Mouse (Mus musculus): ENCODE data around the gene Lipt2. TPM values are rescaled to one million over a fixed set of nuclear protein-coding genes. Genes with fewer than 3 reads are reported as not detected.

Gene Lipt2
- 16.3 and 18.3 TPM in 2 replicates for polyA plus RNA-seq (2012; rRNA removed)
- 23.6 and 25.5 TPM in 2 replicates for polyA plus RNA-seq (2014; fragmentation: Nextera tagmentation; extraction: Ambion mirVana)

DNA sequence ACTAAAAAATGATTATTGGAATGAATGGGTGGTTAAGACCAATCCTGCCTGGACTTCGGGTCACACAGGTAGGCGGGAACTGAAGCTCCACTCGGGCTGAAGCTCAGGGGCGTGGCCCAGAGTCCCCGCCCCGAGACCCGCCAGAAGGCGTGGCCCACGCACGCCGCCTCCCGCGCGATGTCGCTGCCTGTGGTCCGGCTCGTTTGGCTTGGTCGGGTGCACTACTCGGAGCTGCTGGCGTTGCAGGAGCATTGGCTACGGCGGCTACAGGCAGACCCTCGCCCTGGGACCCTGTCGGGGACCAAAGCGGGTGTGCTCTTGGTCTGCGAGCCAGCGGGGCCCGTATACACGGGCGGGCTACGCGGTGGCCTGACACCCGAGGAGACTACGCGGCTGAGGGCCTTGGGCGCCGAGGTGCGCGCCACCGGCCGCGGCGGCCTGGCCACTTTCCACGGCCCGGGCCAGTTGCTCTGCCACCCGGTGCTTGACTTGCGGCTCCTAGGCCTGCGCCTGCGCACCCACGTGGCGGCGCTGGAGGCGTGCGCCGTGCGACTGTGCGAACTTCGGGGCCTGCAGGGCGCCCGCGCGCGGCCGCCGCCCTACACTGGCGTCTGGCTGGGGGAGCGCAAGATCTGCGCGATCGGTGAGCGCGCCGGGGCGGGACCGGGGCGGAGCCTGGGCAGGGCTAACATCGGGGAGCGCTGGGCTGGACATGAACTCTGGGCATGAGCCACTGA is at the start of gene Lipt2:
Lipt2 (plus strand) TSS at position 173 of the 737 bp plus-strand sequence.
- H3K9ac ChIP-seq (ENCODE audit: low read depth, low read length, severe bottlenecking) = peak within 1 kb of the TSS; percentile 93
- H3K4me1 ChIP-seq (ENCODE audit: control insufficient read depth, insufficient read depth, low read length) = peaks cover 4% of the 10 kb centered on the region; the same call in 1 of the 2 replicates
- under 1% methylated on average over 70 of the region's 78 CpGs for WGBS
- no peaks in the 10 kb centered on the region for H3K27me3 ChIP-seq (ENCODE audit: control insufficient read depth, insufficient read depth, low read length)
- H3K4me3 ChIP-seq (replicated peaks; ENCODE audit: low read length) = peak within 1 kb of the TSS; percentile 94
- H3K4me2 ChIP-seq (replicated peaks; ENCODE audit: low read depth, low read length, severe bottlenecking) = peak within 1 kb of the TSS; percentile 69
- ATAC-seq (ENCODE audit: low FRiP score, low read depth) (peak; percentile 97), DNase-seq (ENCODE audit: low spot score) (peak; percentile 87)
- H3K27ac ChIP-seq (replicated peaks; ENCODE audit: low read depth, low read length) = peak within 1 kb of the TSS; percentile 97
- no peaks in the 10 kb centered on the region for H3K36me3 ChIP-seq (ENCODE audit: control insufficient read depth, insufficient read depth, low read length)
- TF ChIP-seq POLR2A (IDR thresholded peaks at IDR 0.05; ENCODE audit: borderline replicate concordance, extremely low read depth, insufficient read depth, insufficient read length) = peak; percentile 74; the same call in 1 of the 2 replicates
- no peaks in the 10 kb centered on the region for H3K9me3 ChIP-seq (ENCODE audit: control insufficient read depth, low read length)

GRCm38 (mm10) chr7:100111506-100111905 is 47.6 kb upstream of the Lipt2 start:
- no peak overlapping the region for H3K27ac ChIP-seq (replicated peaks; ENCODE audit: low read depth, low read length)
- H3K4me3 ChIP-seq (replicated peaks; ENCODE audit: low read length) = no peak overlapping the region
- no peak for ATAC-seq (ENCODE audit: low FRiP score, low read depth)
- no peak overlapping the region for H3K9ac ChIP-seq (ENCODE audit: low read depth, low read length, severe bottlenecking)
- 77% methylated on average over 10 of the region's 10 CpGs for WGBS
- peaks cover 49% of the 10 kb centered on the region for H3K36me3 ChIP-seq (ENCODE audit: control insufficient read depth, insufficient read depth, low read length)
- H3K9me3 ChIP-seq (ENCODE audit: control insufficient read depth, low read length) = no peaks in the 10 kb centered on the region
- TF ChIP-seq POLR2A (IDR thresholded peaks at IDR 0.05; ENCODE audit: borderline replicate concordance, extremely low read depth, insufficient read depth, insufficient read length) = no peak
- DNase-seq (ENCODE audit: low spot score) = no peak
- no peaks in the 10 kb centered on the region for H3K4me1 ChIP-seq (ENCODE audit: control insufficient read depth, insufficient read depth, low read length)
- no peak overlapping the region for H3K4me2 ChIP-seq (replicated peaks; ENCODE audit: low read depth, low read length, severe bottlenecking)
- H3K27me3 ChIP-seq (ENCODE audit: control insufficient read depth, insufficient read depth, low read length) = no peaks in the 10 kb centered on the region

DNA sequence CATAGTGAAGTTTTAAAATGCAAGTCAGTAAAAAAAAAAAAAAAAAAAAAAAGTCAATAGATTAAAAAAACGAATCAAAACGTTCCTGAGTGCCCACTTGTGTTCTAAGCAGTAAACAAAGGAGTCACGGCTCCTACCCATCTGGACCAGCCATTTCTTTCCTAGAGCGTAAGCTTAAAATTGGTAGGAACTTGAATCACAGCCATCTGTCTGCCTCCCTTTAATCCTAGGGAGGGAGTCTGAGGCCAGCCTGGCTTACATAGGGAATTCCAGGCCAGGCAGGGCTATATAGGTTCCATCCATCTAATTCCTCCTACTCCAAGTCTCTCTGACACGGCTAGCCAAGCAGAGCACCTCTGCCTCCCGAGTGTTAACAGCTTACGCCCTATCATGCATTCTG is 45.3 kb upstream of the Lipt2 start:
- no peak for DNase-seq (ENCODE audit: low spot score)
- H3K9ac ChIP-seq (ENCODE audit: low read depth, low read length, severe bottlenecking) = no peak overlapping the region
- no peaks in the 10 kb centered on the region for H3K9me3 ChIP-seq (ENCODE audit: control insufficient read depth, low read length)
- H3K4me2 ChIP-seq (replicated peaks; ENCODE audit: low read depth, low read length, severe bottlenecking) = no peak overlapping the region
- peaks cover 58% of the 10 kb centered on the region for H3K36me3 ChIP-seq (ENCODE audit: control insufficient read depth, insufficient read depth, low read length)
- H3K4me3 ChIP-seq (replicated peaks; ENCODE audit: low read length) = no peak overlapping the region
- 82% methylated on average over 7 of the region's 7 CpGs for WGBS
- H3K4me1 ChIP-seq (ENCODE audit: control insufficient read depth, insufficient read depth, low read length) = no peaks in the 10 kb centered on the region
- ATAC-seq (ENCODE audit: low FRiP score, low read depth) = no peak
- no peaks in the 10 kb centered on the region for H3K27me3 ChIP-seq (ENCODE audit: control insufficient read depth, insufficient read depth, low read length)
- H3K27ac ChIP-seq (replicated peaks; ENCODE audit: low read depth, low read length) = no peak overlapping the region
- no peak for TF ChIP-seq POLR2A (IDR thresholded peaks at IDR 0.05; ENCODE audit: borderline replicate concordance, extremely low read depth, insufficient read depth, insufficient read length)

- H3K27ac ChIP-seq (replicated peaks; ENCODE audit: low read depth, low read length) = no peak overlapping the region
- 92% methylated on average over 6 of the region's 6 CpGs for WGBS
- peaks cover 61% of the 10 kb centered on the region for H3K36me3 ChIP-seq (ENCODE audit: control insufficient read depth, insufficient read depth, low read length)
- DNase-seq (ENCODE audit: low spot score) (no peak), ATAC-seq (ENCODE audit: low FRiP score, low read depth) (no peak)
- no peak for TF ChIP-seq POLR2A (IDR thresholded peaks at IDR 0.05; ENCODE audit: borderline replicate concordance, extremely low read depth, insufficient read depth, insufficient read length)
- H3K9ac ChIP-seq (ENCODE audit: low read depth, low read length, severe bottlenecking) = no peak overlapping the region
- no peak overlapping the region for H3K4me3 ChIP-seq (replicated peaks; ENCODE audit: low read length)
- no peaks in the 10 kb centered on the region for H3K27me3 ChIP-seq (ENCODE audit: control insufficient read depth, insufficient read depth, low read length)
- no peaks in the 10 kb centered on the region for H3K4me1 ChIP-seq (ENCODE audit: control insufficient read depth, insufficient read depth, low read length)
- H3K9me3 ChIP-seq (ENCODE audit: control insufficient read depth, low read length) = no peaks in the 10 kb centered on the region
- H3K4me2 ChIP-seq (replicated peaks; ENCODE audit: low read depth, low read length, severe bottlenecking) = no peak overlapping the region
Observed at GRCm38 (mm10) chr7:100114279-100114678, 44.8 kb upstream of the Lipt2 start.

GRCm38 (mm10) chr7:100120791-100121261 is 38.3 kb upstream of the Lipt2 start:
- 0 out of 2 replicates have a peak, but pooled peaks cover 6% of the 10 kb centered on the region for H3K4me1 ChIP-seq (ENCODE audit: control insufficient read depth, insufficient read depth, low read length)
- DNase-seq (ENCODE audit: low spot score) = peak; percentile 32
- peaks cover 19% of the 10 kb centered on the region for H3K36me3 ChIP-seq (ENCODE audit: control insufficient read depth, insufficient read depth, low read length)
- no peaks in the 10 kb centered on the region for H3K27me3 ChIP-seq (ENCODE audit: control insufficient read depth, insufficient read depth, low read length)
- WGBS = under 1% methylated on average over 25 of the region's 25 CpGs
- peak; percentile 62 for ATAC-seq (ENCODE audit: low FRiP score, low read depth)
- TF ChIP-seq POLR2A (IDR thresholded peaks at IDR 0.05; ENCODE audit: borderline replicate concordance, extremely low read depth, insufficient read depth, insufficient read length) = no peak
- H3K4me2 ChIP-seq (replicated peaks; ENCODE audit: low read depth, low read length, severe bottlenecking) = peak overlapping the region; percentile 89
- peak overlapping the region; percentile 91 for H3K4me3 ChIP-seq (replicated peaks; ENCODE audit: low read length)
- peak overlapping the region; percentile 89 for H3K27ac ChIP-seq (replicated peaks; ENCODE audit: low read depth, low read length)
- no peaks in the 10 kb centered on the region for H3K9me3 ChIP-seq (ENCODE audit: control insufficient read depth, low read length)
- peak overlapping the region; percentile 86 for H3K9ac ChIP-seq (ENCODE audit: low read depth, low read length, severe bottlenecking)
